Mouse (Mus musculus): ENCODE measurements at regions not wholly inside any gene's neighbourhood (a gene's known extent, or its start where the extent isn't known, plus 50 kb on each side); places are given as distances from the start of the nearest gene placed in this dataset.

GRCm38 (mm10) chr14:120661111-120661510 is 182.9 kb downstream of the Rap2a start:
- DNase-seq (ENCODE audit: low read depth, low spot score) = no peak

GRCm38 (mm10) chr14:120669665-120670064 is 191.4 kb downstream of the Rap2a start:
- no peak for DNase-seq (ENCODE audit: low read depth, low spot score)

DNA sequence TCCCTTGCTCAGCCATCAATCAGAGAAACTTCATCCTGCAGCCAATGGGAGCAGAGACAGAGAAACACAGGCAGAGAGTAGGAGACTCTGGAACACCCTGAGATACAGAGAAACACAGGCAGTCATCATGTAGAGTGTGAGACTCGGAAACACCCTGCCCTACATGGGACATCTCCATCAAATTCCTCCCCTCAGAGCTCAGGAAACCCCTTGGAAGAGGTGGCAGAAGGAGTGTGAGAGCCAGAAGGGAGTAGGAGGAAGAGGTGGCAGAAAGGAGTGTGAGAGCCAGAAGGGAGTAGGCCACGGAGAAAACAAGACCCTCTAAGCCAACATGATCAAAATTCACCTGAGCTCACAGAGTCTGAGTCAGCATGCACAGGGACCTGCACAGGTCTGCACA is 197.5 kb downstream of the Rap2a start:
- DNase-seq (ENCODE audit: low read depth, low spot score) = no peak

- no peak for DNase-seq (ENCODE audit: low read depth, low spot score)
These were observed 200.3 kb downstream of the Rap2a start for GRCm38 (mm10) chr14:120678533-120678932.

GRCm38 (mm10) chr14:120679072-120679471 is 200.8 kb downstream of the Rap2a start:
- no peak for DNase-seq (ENCODE audit: low read depth, low spot score)

DNA sequence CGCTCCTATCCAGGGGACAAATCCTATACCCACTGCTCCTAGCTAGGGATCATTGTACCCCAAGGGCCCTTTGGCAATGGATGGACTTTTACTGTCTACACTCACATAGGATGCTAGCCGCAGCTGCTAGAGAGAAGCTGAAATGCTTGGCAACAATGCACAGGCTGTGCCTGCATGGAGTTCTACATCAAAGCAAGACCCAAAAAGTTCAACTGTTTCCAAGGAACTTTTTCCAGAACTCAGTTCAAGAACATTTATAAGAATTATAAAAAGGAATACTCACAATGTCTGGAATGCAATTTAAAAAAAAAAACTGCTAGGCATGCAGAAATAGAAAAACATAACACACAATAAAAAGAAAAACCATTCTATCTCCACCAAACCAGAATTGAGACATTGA is 202.0 kb downstream of the Rap2a start:
- no peak for DNase-seq (ENCODE audit: low read depth, low spot score)

DNA sequence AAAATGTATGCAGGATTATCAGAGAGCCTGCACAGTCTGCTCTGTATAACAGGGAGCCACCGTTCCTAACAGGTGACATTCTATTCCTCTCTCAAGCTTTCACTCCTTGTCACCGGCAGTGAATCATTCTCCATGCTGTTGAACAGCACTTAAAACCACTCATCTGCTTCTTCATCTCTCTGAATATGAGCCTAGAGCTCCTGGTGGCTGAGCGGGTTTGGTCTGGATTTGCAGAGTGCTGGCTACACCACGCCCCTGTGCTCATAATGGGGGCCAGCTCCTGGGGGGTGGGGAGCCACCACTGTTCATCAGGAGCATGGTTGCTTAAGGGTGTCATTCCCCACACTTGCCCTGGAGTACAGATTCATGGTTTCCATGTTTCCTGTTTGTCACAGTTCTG is 207.0 kb downstream of the Rap2a start:
- DNase-seq (ENCODE audit: low read depth, low spot score) = no peak

DNA sequence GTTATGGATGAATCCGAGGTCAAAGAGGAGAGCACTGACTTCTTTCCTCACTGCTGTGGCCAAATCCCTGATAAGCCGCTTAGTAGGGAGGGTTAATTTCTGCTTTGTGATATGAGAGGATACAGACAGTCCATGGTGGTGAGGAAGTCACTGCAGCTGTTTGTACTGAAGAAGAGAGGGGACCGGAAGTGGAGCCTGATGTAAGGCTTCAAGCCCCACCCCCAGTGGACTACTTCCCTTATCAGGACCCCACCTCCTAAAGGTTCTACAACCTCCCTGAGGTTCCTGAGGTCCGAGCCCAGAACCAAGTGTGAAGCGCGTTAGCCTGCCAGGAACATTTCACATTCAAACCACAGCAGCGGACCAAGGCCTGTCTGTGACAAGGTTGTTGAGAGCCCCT is 207.6 kb downstream of the Rap2a start:
- DNase-seq (ENCODE audit: low read depth, low spot score) = no peak

DNA sequence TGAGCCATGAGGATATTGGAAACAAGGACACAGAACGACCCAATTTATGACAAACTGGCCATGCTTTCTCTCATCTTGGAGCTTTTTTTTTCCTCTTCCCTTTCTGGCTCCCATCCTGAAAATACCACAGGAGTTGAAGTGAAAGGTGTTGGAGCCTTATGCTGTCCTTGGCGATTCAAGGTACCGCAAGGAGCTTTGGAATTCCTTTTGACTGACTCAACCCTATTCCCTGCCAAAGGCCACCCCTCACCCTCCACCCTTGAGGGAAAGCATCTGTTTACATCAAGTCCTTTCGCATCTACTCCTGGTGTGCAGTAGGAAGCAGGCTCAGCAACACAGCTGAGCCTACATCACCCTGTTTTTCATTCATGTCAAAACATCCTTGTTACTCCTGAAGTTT is 208.5 kb downstream of the Rap2a start:
- no peak for DNase-seq (ENCODE audit: low read depth, low spot score)

DNA sequence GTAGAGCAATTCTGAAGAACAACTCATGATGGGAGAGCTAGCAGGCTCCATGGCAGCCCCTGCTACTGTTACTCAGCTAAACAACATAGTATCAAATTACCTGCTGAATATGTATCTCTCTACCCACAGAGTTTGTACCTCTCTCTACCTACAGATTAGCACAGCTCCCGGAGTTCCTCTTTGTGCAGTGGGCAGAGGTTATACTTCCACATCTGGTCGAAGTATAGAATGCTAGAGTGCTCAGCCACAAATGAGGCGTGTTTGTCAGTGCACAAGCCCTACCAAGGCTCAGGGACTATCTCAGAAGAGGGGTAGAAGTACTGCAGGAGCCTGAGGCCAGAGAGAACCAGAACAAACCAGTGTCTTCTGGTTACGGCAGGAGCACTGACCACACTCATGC is 211.6 kb upstream of the Ipo5 start:
- DNase-seq (ENCODE audit: low read depth, low spot score) = no peak

DNA sequence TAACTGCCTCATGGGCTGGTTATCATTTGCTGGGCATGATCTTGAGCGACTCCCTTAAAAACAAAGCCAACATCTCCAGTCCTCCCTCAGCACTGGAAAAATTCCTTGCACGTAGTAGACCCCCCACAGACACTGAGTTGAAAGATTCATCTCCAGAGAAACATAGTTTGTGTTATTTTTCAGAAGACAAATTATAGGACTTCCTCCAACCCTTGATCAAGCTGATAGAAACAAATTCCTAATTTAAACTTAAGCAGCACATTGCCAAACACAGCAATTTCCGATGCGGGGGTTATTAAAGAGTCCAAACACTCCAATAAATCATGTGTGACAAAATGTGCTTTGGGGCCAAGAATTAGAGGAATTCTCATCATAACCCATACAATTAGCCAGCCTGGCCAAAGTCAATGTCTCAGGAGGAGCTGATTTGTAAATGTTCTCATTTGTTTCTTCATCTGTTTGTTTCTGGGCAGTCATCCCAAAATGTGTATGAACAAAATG is 205.7 kb upstream of the Ipo5 start:
- DNase-seq (ENCODE audit: low read depth, low spot score) = no peak

DNA sequence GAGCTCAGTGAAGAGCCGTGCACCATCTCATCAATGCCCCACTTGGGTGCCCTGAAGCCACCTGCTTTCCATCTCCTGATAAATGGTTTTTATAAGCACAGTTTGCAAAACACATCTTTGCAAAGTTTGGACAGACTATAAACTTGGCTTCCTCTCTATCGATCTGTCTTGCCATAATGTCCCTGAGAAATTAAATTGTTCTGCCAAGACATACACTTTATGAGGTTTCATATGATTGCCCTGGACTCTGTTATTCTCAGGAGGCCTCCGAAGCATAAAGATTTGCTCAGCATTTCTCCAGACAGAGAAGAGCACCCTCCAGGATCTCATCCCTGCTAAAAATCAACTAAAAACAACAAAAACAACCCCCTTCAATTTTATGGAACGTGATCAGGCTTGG is 200.2 kb upstream of the Ipo5 start:
- no peak for DNase-seq (ENCODE audit: low read depth, low spot score)

- DNase-seq (ENCODE audit: low read depth, low spot score) = no peak
These were observed 190.3 kb upstream of the Ipo5 start for GRCm38 (mm10) chr14:120720464-120721445.

DNA sequence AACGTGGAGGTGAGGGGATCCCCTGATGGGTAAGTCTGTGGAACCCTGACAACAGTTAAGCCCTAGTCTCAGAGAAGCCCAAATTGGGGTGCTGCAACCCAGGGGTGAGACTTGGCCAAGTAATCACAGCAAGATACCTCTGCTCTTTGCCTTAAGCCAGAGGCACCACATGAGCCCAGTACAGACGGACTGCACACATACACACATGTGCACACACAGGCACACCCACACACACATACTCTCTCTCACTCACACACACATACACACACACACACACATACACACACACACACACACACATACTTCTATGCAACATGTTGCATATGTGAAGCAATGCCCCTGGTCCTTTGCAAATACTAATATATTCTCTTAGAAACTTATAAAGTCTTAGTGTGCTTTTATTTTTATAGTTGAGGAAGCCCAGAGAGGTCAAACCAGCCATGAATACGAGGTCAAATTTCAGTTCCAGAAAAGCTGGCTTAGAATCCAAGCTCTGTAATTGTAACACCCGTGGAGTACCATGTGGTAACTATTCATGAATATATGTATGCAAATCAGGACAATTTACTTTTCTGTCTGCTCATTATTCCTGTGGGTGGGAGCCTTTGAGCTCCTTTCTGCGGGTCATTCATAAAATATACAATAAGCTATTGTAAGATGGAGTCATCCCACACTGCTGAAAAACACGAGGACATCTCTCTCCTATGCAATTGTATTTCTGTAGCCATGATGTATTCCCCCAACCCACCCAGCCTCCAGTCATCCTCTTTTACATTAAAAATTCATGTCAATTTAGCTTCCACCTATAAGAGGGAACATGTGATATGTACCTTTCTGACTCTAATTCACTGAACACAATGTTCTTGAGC is 189.2 kb upstream of the Ipo5 start:
- no peak for DNase-seq (ENCODE audit: low read depth, low spot score)

GRCm38 (mm10) chr14:120722546-120723112 is 188.4 kb upstream of the Ipo5 start:
- DNase-seq (ENCODE audit: low read depth, low spot score) = no peak

GRCm38 (mm10) chr14:120728107-120728506 is 182.9 kb upstream of the Ipo5 start:
- no peak for DNase-seq (ENCODE audit: low read depth, low spot score)

DNA sequence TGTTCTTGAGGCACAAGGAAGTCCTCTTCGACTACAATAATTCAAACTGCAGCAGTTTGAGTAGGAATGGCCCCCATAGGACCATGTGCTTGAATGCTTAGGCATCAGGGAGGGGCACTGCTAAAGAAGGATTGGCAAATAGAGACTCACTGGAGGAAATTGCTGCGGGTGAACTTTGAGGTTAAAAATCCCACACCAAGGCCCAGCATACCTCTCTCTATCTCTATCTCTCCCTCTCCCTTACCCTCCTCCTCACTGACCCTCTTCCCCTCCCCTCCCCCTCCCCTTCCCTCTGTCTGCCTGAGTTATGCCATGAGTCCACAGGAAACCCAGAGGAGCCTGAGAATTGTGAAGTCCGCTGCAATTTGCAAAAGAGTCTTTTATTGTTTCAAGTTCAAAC is 180.8 kb upstream of the Ipo5 start:
- DNase-seq (ENCODE audit: low read depth, low spot score) = no peak

DNA sequence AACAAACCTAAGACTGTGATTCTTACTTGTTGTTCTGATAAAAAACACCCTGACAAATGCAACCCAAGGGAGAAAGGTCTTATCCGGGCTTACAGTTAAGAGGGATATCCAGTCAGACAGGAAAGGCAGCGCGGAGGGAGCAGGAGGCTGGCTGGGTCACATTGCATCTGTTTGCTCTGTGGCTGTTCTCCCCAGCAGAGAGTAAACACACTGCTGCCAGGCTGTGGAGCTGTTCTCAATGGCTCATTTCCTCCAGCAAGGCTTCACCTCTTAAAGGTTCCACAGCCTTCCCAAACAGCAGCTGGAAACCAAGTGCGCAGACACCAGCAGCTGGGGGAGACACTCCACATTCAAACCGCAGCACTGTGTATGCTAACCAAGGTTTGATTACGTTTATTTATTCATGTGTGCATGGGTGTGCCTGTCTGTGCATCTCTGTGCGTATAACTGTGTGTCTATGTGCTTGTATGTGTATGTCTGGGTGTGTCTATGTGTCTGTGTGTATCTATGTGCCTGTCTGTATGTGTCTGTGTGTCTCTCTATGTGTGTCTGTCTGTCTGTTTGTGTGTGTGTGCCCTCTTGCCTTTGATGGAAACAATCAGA is 179.2 kb upstream of the Ipo5 start:
- DNase-seq (ENCODE audit: low read depth, low spot score) = no peak

DNA sequence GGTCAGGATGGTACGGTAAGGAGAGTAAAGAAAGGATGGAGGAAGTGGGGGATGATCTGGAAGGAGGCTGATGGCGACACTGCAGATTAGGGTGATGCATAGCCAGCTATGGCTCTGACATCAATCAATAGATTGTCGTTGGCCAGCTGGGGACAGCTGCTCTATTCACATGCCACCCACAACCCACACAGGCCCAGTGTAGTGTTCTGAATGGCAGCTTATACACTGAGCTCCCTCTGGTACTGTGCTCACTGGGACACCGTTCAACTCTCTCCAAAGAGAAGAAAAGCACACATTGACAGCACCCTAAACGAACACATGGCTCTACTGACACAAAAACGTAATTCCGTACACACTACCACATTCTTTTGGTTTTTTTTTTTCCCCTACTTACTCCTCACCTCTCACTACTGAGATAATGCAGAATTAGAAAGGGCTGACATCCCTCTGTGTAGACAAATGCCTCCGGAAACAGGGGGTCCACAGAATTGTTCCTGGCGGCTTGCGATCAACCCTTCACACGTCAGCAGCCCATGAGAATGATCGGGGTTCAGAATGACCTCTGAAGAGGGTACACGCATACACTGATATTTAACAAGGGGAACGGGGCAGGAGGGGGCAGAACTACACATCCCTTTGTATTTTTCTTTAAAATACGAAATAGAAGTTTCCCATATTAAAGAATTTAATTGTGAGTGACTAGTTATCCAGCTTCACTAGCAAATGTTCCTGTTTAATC is 178.5 kb upstream of the Ipo5 start:
- no peak for DNase-seq (ENCODE audit: low read depth, low spot score)

- no peak for DNase-seq (ENCODE audit: low read depth, low spot score)
These were observed 169.5 kb upstream of the Ipo5 start for GRCm38 (mm10) chr14:120741492-120742054.

GRCm38 (mm10) chr14:120754011-120754410 is 157.0 kb upstream of the Ipo5 start:
- no peak for DNase-seq (ENCODE audit: low read depth, low spot score)

Measured in retina, postnatal 7 days (tissue).